Mouse (Mus musculus): ENCODE measurements around the gene Rhof.

The Rhof gene

DNA sequence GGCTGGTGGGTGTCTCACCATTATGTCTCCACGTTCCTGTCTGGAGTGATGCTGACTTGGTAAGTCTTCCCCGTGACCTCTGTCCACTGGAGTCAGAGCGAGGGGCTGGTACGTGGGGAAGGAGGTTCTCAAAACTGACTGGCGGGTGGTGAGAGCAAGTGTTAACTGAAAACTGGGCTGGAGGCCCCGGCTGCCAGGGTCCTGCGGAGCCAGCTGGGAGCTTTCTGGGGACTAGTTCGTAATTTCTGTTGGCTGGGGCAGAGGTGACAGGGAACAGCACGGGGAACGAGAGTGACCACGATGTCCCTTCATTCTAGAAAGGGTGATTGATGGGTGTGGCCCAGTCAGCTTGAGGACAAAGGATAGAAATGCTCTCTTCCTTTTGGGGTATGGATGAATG, 18.4 kb downstream of the Rhof start:
- 80% methylated on average over 11 of the region's 11 CpGs for whole genome bisulfite sequencing

DNA sequence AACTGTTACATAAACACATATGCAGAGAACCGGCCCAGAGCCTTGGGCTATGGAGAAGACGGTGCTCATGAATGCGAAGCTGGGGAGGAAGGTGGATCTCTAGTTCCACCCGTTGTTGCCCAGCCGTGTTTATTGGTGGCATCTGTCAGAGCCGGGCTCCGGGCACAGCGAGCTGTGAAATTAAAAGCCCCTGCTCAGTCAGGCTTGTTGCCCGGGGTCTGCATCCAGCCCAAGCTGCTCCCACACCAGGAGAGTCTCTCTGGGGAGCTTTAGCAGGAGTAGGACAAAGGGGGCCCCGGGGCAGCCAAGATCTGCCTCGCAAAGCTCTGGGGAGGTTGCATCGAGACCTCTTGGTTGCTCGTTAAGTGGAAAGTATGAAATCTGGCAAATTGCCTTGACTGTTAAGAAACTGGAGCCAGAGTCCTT, 22.2 kb downstream of the Rhof start:
- WGBS, result 46% methylated on average over 13 of the region's 13 CpGs

DNA sequence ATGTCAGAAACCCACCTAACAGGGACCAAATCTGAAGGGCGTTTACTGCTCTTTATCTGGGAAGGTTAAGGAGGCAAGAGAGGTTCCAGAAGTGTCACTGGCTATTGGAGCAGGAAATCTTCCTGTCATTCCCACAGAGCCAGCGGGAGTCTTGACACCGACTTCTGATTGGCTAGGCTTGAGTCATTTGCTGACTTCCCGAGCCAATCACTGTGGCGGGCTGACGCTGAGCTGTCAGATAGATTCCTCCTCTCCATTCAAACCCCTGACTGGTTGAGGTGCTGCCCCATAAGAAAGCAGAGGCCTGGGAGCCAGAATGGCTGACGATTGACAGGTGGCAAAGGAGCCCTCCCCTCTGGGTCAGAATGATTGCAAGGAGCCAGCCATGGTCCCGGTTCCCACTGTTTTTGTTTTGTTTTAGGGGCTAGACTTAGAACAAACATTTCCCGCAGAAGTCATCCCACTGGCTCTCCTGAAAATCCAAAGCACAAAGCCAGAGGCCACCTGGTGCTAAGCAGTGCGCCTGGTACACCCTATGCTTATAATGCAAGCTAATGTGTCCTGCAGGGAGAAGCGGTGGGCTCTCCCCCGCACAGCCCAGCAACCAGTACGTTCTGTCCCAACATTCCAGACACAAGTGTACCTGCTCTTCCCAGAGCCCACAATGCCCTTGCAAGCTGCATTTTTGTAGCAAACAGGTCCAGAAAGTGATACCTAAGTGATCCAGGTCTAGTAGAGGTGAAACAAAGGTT, 22.9 kb downstream of the Rhof start:
- WGBS, result 43% methylated on average over 13 of the region's 13 CpGs

- 68% methylated on average over 6 of the region's 6 CpGs for WGBS
Observed at GRCm38 (mm10) chr5:123104769-123105168, 27.7 kb downstream of the Rhof start.

- 86% methylated on average over 8 of the region's 8 CpGs for WGBS
Observed at GRCm38 (mm10) chr5:123103556-123103955, 28.9 kb downstream of the Rhof start.

DNA sequence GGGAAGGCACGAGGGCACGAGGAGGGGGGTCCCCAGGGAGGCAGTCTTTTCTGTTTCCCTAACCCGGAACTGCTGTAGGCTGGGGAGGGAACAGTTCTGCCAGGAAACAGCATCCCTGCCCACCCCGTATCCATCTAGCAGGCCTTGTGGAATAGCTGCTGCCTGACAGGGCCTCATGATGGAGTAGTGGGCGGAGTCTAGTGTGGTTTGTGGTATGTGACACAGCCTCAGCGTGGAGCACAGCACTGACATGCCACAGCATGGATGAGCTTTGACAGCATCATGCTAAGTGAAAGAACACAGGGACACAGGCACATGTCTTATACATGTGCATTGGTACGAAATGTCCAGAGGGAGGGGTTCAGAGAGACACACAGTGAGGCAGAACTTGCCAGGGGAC, 30.1 kb downstream of the Rhof start:
- WGBS, result 84% methylated on average over 7 of the region's 7 CpGs

- 77% methylated on average over 2 of the region's 2 CpGs for WGBS
Observed at GRCm38 (mm10) chr5:123098487-123098886, 34.0 kb downstream of the Rhof start.

- WGBS, result 91% methylated on average over 8 of the region's 8 CpGs
Observed at GRCm38 (mm10) chr5:123096299-123096698, 36.2 kb downstream of the Rhof start.

DNA sequence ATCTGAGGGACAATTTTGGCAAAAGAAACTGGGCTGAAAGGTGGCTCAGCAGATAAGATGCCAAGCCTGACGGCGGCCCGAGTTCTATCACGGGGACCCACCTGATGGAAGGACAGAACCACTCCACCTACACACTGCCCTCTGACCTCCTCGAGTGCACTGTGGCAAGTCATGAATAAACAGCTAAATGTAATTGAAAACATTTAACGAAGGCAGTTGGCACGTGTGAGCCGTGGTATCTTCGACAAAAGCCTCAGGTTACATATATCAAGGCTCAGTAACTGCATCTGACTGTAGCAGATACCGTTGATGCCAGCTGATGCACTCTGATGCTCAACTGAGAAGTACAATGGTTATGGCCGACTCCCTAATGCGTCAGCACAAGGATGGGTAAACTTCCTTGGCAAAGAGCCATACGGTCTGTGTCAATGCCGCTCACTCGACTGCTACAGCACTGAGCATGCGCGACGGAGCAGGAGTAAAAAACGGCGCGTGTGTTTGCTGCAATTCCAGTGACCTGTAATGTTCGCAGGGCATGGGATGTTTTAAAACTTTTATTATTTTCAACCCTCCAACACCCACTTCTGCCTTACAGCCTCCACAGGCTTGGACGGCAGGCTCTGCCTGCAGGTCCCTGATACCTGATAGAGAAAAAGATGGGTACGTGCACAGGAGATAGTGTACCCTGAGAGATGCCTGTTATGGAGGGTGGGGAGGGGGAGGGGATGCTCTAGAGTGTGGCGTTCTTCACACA, 38.1 kb downstream of the Rhof start:
- WGBS, result 66% methylated on average over 25 of the region's 25 CpGs

GRCm38 (mm10) chr5:123093077-123093633, 39.3 kb downstream of the Rhof start:
- WGBS, result 93% methylated on average over 14 of the region's 14 CpGs

GRCm38 (mm10) chr5:123090560-123091306, 41.8 kb downstream of the Rhof start:
- WGBS, result 90% methylated on average over 10 of the region's 10 CpGs

DNA sequence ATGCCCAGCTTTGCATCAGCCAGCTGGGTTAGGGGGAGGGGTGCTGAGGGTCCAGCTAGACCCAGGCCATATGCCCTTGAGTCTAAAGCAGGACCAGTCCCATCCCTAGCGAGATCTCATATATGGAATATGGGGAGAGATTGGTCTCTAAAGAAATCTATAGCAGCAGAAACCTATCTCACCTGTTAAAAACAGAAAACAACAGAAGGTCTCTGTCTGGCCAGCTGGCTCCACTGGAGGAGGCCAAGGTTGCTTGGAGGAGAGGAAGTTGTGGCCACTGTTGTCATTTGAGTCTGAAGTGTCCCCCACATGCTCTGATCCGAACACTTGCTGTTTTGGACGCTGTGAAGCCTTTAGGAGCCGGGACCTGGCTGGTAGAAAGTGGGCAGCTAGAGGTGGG, 43.7 kb downstream of the Rhof start:
- whole genome bisulfite sequencing, result 93% methylated on average over 4 of the region's 4 CpGs

DNA sequence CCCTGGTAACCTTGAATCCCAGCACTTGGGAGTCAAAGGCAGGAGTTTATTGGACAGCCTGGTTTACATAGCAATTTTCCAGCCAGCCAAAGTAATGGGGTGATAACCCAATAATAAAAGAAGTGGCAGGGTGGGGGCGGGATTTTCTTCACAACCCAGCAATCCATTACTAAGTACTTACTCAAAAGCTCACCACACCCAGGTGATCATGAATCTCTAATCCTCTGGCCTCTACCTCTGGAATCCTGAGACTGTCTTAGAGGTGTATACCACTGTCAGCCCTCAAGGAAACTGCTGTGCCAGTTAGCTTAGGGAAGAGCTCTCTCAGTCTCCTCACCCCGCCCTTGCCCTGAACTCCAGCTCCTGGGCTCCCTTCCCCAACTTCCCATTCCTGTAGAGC, 46.0 kb downstream of the Rhof start:
- WGBS, result 82% methylated on average over 2 of the region's 2 CpGs

- 78% methylated on average over 13 of the region's 13 CpGs for WGBS
Observed at GRCm38 (mm10) chr5:123083340-123084050, 49.0 kb downstream of the Rhof start.

GRCm38 (mm10) chr5:123080510-123080909, 52.0 kb downstream of the Rhof start:
- 94% methylated on average over 13 of the region's 13 CpGs for WGBS

DNA sequence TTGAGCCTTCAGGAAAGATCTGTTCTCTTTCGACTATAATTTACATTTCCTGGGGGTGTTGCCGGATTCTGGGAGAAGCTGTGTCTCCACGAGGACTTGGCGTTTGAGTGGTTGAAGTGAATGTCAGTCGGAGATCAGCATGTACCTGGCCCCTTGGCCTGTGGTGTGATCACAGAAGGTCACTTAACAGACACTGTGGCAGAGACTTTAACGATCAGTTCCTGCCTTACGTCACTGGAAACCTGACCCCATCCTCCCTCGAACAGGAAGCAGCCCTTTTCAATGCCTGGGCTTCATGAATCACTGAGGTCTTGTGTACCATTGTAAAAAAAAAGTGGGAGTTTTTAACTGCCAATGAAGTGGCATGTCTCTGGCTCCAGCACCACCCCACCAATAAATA, 52.5 kb downstream of the Rhof start:
- 58% methylated on average over 8 of the region's 8 CpGs for WGBS

GRCm38 (mm10) chr5:123079568-123079967, 52.9 kb downstream of the Rhof start:
- 78% methylated on average over 1 of the region's 1 CpGs for WGBS

- 4% methylated on average over 35 of the region's 35 CpGs for WGBS
Observed at GRCm38 (mm10) chr5:123076419-123077281, 55.8 kb downstream of the Rhof start.

- 8% methylated on average over 45 of the region's 45 CpGs for WGBS
Observed at GRCm38 (mm10) chr5:123075576-123076418, 56.7 kb downstream of the Rhof start.

DNA sequence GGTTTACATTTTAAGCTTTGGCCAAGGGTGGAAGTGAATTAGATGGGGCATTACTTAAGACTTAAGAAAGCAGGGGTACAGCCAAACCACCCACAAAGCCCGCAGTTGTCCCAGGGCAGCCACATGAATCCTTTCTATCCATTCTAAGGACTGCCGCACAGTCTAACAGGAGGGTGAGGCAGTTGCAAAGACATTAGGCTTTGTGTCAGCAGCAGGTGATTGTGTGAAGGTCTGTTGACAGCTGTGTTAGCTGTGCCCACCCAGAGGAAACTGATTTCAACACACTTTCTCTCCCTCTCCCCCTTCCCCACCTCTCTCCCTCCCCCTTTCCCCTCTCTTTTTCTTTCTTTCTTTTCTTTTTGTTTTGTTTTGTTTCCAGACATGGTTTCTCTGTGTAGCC, 63.8 kb downstream of the Rhof start:
- 98% methylated on average over 2 of the region's 2 CpGs for WGBS

Measured in cerebral cortex, adult 2 months (tissue).